Mouse (Mus musculus) stomach, embryonic 15.5 days (tissue): ENCODE results near the gene Oxct1. TPM values are rescaled to one million over a fixed set of nuclear protein-coding genes. Genes with fewer than 3 reads are reported as not detected.

Source experiments
- ATAC-seq: fragments of 200-750 bp; cut with Nextera tagmentation; 2 replicates; pipeline ENCODE4 v1.8.0; 2017; ENCODE audit warnings: low read depth, moderate number of reproducible peaks, moderate TSS enrichment; ENCODE audit not compliant: insufficient read depth, low FRiP score
- H3K27ac ChIP-seq: fragments of 300-500 bp; sonication (generic); 2 replicates; pipeline ENCODE4 v1.5.1; 2015; ENCODE audit warnings: mild to moderate bottlenecking, inconsistent platforms
- H3K27me3 ChIP-seq: fragments of 300-500 bp; sonication (generic); replicated peaks from 2 replicates; pipeline ENCODE4 v1.6.1; 2015; ENCODE audit warnings: inconsistent platforms
- H3K36me3 ChIP-seq: fragments of 300-500 bp; sonication (generic); 2 replicates; pipeline ENCODE4 v1.6.1; 2015; ENCODE audit warnings: inconsistent platforms
- H3K4me1 ChIP-seq: fragments of 300-500 bp; sonication (generic); 2 replicates; pipeline ENCODE4 v1.6.1; 2015; ENCODE audit warnings: inconsistent platforms
- H3K4me2 ChIP-seq: fragments of 300-500 bp; sonication (generic); 2 replicates; pipeline ENCODE4 v1.6.1; 2015; ENCODE audit warnings: mild to moderate bottlenecking, inconsistent platforms
- H3K4me3 ChIP-seq: fragments of 300-500 bp; sonication (generic); replicated peaks from 2 replicates; pipeline ENCODE4 v1.5.1; 2015; ENCODE audit warnings: inconsistent platforms
- H3K9ac ChIP-seq: fragments of 300-500 bp; sonication (generic); 2 replicates; pipeline ENCODE4 v1.6.1; 2015; ENCODE audit warnings: inconsistent platforms
- H3K9me3 ChIP-seq: fragments of 300-500 bp; sonication (generic); 2 replicates; pipeline ENCODE4 v1.6.1; 2016; ENCODE audit warnings: inconsistent platforms
- WGBS: fragments of 180-500 bp; shearing (Covaris S2); methylation state at CpG from one replicate; pipeline ENCODE4 v1.1.7; 2015; 5-methylcytosine and 5-hydroxymethylcytosine counted together
- polyA plus RNA-seq: library from polyadenylated mRNA; unstranded; fragments of >200 nt; fragmentation: Nextera tagmentation; extraction: Ambion mirVana; gene quantifications from 2 replicates; pipeline ENCODE4 v1.2.1, GENCODE M21; 2015

Oxct1 gene
- polyA plus RNA-seq, 1 experiment from 2014 or later: 191 TPM

GRCm38 (mm10) chr15:4085600-4086384 is 59.6 kb downstream of the Oxct1 start:
- no peak overlapping the region for H3K27ac ChIP-seq
- no peaks in the 10 kb centered on the region for H3K36me3 ChIP-seq
- no peaks in the 10 kb centered on the region for H3K4me1 ChIP-seq
- H3K4me2 ChIP-seq: no peak overlapping the region
- H3K9ac ChIP-seq: no peak overlapping the region
- no peaks in the 10 kb centered on the region for H3K9me3 ChIP-seq
- ATAC-seq: no peak
- no peak overlapping the region for H3K4me3 ChIP-seq
- no peaks in the 10 kb centered on the region for H3K27me3 ChIP-seq
- WGBS: 76% methylated on average over 10 of the region's 10 CpGs

DNA sequence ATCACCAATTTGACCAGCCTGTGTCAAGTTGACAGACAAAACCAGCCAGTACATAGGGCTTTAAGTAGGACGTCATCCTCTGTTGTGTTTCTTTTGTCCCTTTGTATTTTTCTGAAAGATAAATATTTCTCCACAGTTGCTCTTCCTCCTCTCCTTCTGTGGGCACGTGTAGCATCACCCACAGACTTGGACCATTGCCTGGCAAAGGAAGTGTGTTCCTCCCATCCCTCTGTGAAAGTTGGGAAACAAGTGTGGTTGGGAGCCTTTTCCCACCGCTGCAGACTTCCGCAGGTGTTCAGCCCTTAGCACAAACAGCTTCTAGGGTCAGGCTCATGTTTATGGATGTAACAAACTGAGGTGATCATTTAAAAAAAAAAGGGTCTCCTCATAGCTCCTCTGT is 61.3 kb downstream of the Oxct1 start:
- no peaks in the 10 kb centered on the region for H3K27me3 ChIP-seq
- H3K4me2 ChIP-seq: no peak overlapping the region
- no peaks in the 10 kb centered on the region for H3K36me3 ChIP-seq
- no peaks in the 10 kb centered on the region for H3K4me1 ChIP-seq
- H3K9me3 ChIP-seq: no peaks in the 10 kb centered on the region
- WGBS: 67% methylated on average over 4 of the region's 4 CpGs
- no peak for ATAC-seq
- H3K27ac ChIP-seq: no peak overlapping the region
- H3K4me3 ChIP-seq: no peak overlapping the region
- no peak overlapping the region for H3K9ac ChIP-seq

- H3K9me3 ChIP-seq: no peaks in the 10 kb centered on the region
- no peak overlapping the region for H3K4me3 ChIP-seq
- no peak overlapping the region for H3K4me2 ChIP-seq
- no peaks in the 10 kb centered on the region for H3K4me1 ChIP-seq
- H3K36me3 ChIP-seq: no peaks in the 10 kb centered on the region
- no peak overlapping the region for H3K9ac ChIP-seq
- WGBS: 53% methylated on average over 7 of the region's 7 CpGs
- no peak for ATAC-seq
- H3K27me3 ChIP-seq: no peaks in the 10 kb centered on the region
- H3K27ac ChIP-seq: no peak overlapping the region
These were observed 61.7 kb downstream of the Oxct1 start for GRCm38 (mm10) chr15:4087914-4088313.

DNA sequence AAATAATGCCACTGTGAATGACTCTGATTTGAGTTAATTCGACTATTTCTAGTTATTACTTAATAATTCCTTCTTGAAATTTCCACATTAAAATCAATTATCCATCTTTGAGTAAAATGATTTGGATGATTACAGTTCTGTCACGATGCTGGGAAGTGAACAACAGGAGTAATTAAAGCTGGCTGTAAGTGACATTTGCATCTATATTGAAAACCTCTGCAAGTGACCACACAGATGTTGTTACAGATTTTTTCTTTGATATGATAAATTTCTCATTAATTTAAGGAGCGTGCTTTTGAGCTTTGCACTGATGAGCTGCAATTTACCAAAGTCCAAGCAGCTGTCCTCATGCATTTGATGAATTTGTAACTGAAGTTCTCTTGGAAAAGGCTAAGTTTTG is 64.4 kb downstream of the Oxct1 start:
- WGBS: 81% methylated on average over 3 of the region's 3 CpGs
- H3K4me3 ChIP-seq: no peak overlapping the region
- no peak for ATAC-seq
- no peak overlapping the region for H3K4me2 ChIP-seq
- no peaks in the 10 kb centered on the region for H3K9me3 ChIP-seq
- no peak overlapping the region for H3K9ac ChIP-seq
- no peaks in the 10 kb centered on the region for H3K27me3 ChIP-seq
- H3K36me3 ChIP-seq: 0 out of 2 replicates have a peak, but pooled peaks cover 3% of the 10 kb centered on the region
- H3K27ac ChIP-seq: no peak overlapping the region
- H3K4me1 ChIP-seq: no peaks in the 10 kb centered on the region

- Histone ChIP-seq H3K4me2 (no peak overlapping the region), H3K9me3 (no peaks in the 10 kb centered on the region), H3K4me1 (no peaks in the 10 kb centered on the region), H3K4me3 (no peak overlapping the region), H3K27ac (no peak overlapping the region), H3K9ac (no peak overlapping the region), H3K27me3 (no peaks in the 10 kb centered on the region), H3K36me3 (0 out of 2 replicates have a peak, but pooled peaks cover 3% of the 10 kb centered on the region)
- no peak for ATAC-seq
- WGBS: 84% methylated on average over 2 of the region's 2 CpGs
These were observed 66.4 kb downstream of the Oxct1 start for GRCm38 (mm10) chr15:4092586-4092985.

DNA sequence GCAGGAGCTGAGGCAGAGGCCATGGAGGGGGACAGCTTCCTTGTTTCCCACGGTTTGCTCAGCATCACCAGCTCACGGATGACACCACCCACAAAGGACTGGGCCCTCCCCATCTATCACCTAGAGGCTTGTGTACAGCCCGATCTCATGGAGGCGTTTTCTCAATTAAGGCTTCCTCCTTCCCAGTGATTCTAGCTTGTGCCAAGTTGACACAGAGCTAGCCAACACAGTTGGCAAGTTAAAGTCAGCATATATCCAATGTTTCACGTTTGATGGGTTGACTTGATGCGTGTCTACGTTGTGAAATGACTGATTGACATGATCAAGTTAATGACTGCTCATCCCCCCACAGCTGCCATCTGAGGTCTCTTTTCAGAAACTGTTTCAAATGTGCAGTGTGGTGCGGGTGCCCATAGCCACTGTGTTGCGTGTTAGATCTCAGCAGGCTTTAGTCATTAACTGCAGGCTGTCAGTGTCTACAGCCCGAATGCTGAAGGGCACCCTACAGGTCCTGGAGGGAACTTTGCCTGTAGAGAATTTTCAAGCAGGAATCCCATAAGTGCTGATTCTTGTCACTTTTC is 74.2 kb downstream of the Oxct1 start:
- H3K4me3 ChIP-seq: no peak overlapping the region
- peaks cover 6% of the 10 kb centered on the region; the same call in 1 of the 2 replicates for H3K36me3 ChIP-seq
- no peaks in the 10 kb centered on the region for H3K27me3 ChIP-seq
- no peaks in the 10 kb centered on the region for H3K9me3 ChIP-seq
- ATAC-seq: no peak
- H3K4me1 ChIP-seq: no peaks in the 10 kb centered on the region
- WGBS: 92% methylated on average over 10 of the region's 10 CpGs
- H3K27ac ChIP-seq: no peak overlapping the region
- no peak overlapping the region for H3K9ac ChIP-seq
- no peak overlapping the region for H3K4me2 ChIP-seq

DNA sequence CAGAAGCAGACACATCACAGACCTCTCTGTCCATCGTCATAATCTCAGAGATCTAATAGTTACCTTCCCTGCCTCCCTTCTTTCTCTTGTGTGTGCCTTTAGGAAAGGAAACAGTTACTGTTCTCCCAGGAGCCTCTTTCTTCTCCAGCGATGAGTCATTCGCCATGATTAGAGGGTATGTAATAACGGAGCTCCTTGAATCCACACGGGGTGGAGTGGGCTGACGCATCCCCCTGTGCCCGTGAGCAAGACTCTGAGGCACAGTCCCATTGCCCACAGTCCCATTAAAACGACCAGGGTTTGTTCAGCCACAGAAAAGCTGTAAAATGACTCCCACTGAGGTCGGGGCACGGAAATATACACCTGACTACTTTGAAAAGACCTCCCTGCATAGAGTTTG is 74.8 kb downstream of the Oxct1 start:
- Histone ChIP-seq H3K9me3 (no peaks in the 10 kb centered on the region), H3K4me2 (no peak overlapping the region), H3K9ac (no peak overlapping the region), H3K27me3 (no peaks in the 10 kb centered on the region), H3K27ac (no peak overlapping the region), H3K4me3 (no peak overlapping the region), H3K4me1 (no peaks in the 10 kb centered on the region), H3K36me3 (peaks cover 6% of the 10 kb centered on the region; the same call in 1 of the 2 replicates)
- 77% methylated on average over 10 of the region's 10 CpGs for WGBS
- ATAC-seq: no peak

- H3K4me1 ChIP-seq: no peaks in the 10 kb centered on the region
- H3K36me3 ChIP-seq: peaks cover 6% of the 10 kb centered on the region; the same call in 1 of the 2 replicates
- no peak overlapping the region for H3K4me3 ChIP-seq
- no peaks in the 10 kb centered on the region for H3K9me3 ChIP-seq
- 47% methylated on average over 12 of the region's 12 CpGs for WGBS
- no peak overlapping the region for H3K27ac ChIP-seq
- H3K4me2 ChIP-seq: no peak overlapping the region
- no peak overlapping the region for H3K9ac ChIP-seq
- no peaks in the 10 kb centered on the region for H3K27me3 ChIP-seq
- no peak for ATAC-seq
These were observed 78.1 kb downstream of the Oxct1 start for GRCm38 (mm10) chr15:4104319-4104718.

- no peak overlapping the region for H3K27ac ChIP-seq
- no peaks in the 10 kb centered on the region for H3K27me3 ChIP-seq
- H3K4me2 ChIP-seq: no peak overlapping the region
- ATAC-seq: no peak
- no peaks in the 10 kb centered on the region for H3K4me1 ChIP-seq
- H3K9ac ChIP-seq: no peak overlapping the region
- WGBS: 51% methylated on average over 4 of the region's 4 CpGs
- H3K36me3 ChIP-seq: peaks cover 3% of the 10 kb centered on the region; the same call in 1 of the 2 replicates
- H3K4me3 ChIP-seq: no peak overlapping the region
- no peaks in the 10 kb centered on the region for H3K9me3 ChIP-seq
These were observed 79.3 kb downstream of the Oxct1 start for GRCm38 (mm10) chr15:4105498-4105897.

DNA sequence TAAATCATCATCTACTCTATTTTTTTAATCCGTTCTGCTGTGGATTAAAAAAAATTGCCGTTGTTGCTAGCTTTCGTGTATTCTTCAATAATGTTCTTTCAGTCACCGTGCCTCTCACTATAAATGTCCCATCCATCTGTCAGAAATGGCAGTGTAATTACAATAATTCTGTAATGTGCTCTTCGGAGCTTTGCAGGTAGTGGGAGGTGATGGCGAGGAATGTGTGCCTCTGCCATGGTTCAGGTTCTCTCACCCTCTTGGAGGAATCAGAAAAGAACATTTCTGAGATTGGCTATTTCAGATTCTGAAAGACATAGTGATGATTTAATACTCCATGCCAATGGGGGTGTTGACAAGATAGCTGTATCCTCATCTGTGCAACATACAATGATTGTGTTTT is 93.8 kb downstream of the Oxct1 start:
- Histone ChIP-seq H3K4me3 (no peak overlapping the region), H3K9me3 (no peaks in the 10 kb centered on the region), H3K27me3 (no peaks in the 10 kb centered on the region), H3K4me2 (no peak overlapping the region), H3K27ac (no peak overlapping the region), H3K9ac (no peak overlapping the region), H3K4me1 (no peaks in the 10 kb centered on the region), H3K36me3 (no peaks in the 10 kb centered on the region)
- ATAC-seq: no peak
- WGBS: 91% methylated on average over 6 of the region's 6 CpGs

DNA sequence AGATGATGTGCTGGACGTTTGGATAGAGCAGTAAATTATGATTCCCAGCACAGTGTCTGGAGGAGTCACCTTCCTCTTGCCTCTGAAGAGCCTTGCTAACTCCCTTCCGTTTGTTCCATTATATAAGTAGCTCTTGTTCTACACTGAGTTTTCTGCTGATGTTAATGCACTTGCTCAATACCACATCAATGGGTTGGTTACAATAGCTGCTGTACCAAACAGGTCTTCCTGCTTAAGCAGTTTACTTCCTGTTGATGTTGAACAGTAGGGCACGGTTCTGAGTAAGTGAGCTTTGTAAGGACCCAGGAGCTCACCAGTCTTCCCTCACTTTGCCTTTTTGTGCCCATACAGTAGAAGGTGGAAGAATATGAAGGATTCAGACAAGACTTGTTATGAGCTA is 98.5 kb downstream of the Oxct1 start:
- Histone ChIP-seq H3K27me3 (no peaks in the 10 kb centered on the region), H3K4me2 (no peak overlapping the region), H3K9me3 (no peaks in the 10 kb centered on the region), H3K4me3 (no peak overlapping the region), H3K27ac (no peak overlapping the region), H3K9ac (no peak overlapping the region), H3K36me3 (no peaks in the 10 kb centered on the region; the same call in 1 of the 2 replicates), H3K4me1 (no peaks in the 10 kb centered on the region)
- WGBS: 62% methylated on average over 3 of the region's 3 CpGs
- no peak for ATAC-seq

DNA sequence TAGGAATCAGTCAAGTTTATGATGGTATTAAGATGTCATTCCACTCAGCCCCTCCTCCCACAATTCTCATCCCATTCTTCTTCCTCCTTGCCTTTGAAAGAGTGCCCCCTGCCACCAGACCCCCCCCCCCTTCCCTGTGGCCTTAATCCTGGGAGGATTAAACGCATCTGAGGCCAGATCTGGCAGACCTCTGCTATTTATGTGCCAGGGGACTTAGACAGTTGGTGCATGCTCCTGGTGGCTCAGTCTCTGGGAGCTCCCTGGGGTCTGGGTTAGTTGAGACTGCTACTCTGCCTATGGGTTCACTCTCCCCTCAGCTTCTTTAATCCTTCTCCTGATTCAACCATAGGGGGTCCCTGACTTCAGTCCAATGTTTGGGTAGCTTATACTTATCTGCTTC is 112.3 kb downstream of the Oxct1 start:
- ATAC-seq: no peak
- Histone ChIP-seq H3K4me2 (no peak overlapping the region), H3K9me3 (no peaks in the 10 kb centered on the region), H3K4me1 (no peaks in the 10 kb centered on the region), H3K27me3 (no peaks in the 10 kb centered on the region), H3K9ac (no peak overlapping the region), H3K27ac (no peak overlapping the region), H3K36me3 (peaks cover 5% of the 10 kb centered on the region; the same call in 1 of the 2 replicates), H3K4me3 (no peak overlapping the region)
- WGBS: 33% methylated on average over 1 of the region's 1 CpGs
